Mouse (Mus musculus) E14TG2a.4 (cell line): ENCODE measurements at regions not wholly inside any gene's neighbourhood (a gene's known extent, or its start where the extent isn't known, plus 50 kb on each side); places are given as distances from the start of the nearest gene placed in this dataset.

ENCODE experiments used
- CTCF ChIP-seq: conservative IDR thresholded peaks from 2 replicates; pipeline ENCODE4 v1.5.1; 2014; ENCODE audit warnings: low read length
- NANOG ChIP-seq: IDR thresholded peaks from 2 replicates; pipeline ENCODE4 v1.6.1; 2014; ENCODE audit warnings: borderline replicate concordance, low read length, mixed read lengths
- POU5F1 ChIP-seq: IDR thresholded peaks from 2 replicates; pipeline ENCODE4 v1.6.1; 2014; ENCODE audit warnings: low read length, borderline replicate concordance

- TF ChIP-seq CTCF (no peak), NANOG (no peak), POU5F1 (no peak)
These were observed 219.5 kb upstream of the Tenm3 start for GRCm38 (mm10) chr8:49063256-49063655.
